Mouse (Mus musculus) erythroblast, adult 5-6 weeks (primary cell): ENCODE results near the gene Irf6. TPM values are rescaled to one million over a fixed set of nuclear protein-coding genes. Genes with fewer than 3 reads are reported as not detected.

Experiments used
- ATAC-seq: replicated peaks from 2 replicates; pipeline ENCODE4 v1.8.0; 2016; ENCODE audit warnings: moderate number of reproducible peaks, mild to moderate bottlenecking, moderate TSS enrichment, inconsistent platforms; ENCODE audit not compliant: poor library complexity, low FRiP score, severe bottlenecking
- total RNA-seq, 2 experiments: library from RNA; stranded (forward) in 1 of 2; stranded (reverse) in 1 of 2; fragments of 150-400 nt in 1 of 2; fragments of 200-764, 138-1000 nt in 1 of 2; gene quantifications; 2 replicates each; pipeline versions ENCODE4 v1.2.3 to v1.2.4; 2015 to 2017; ENCODE audit warnings: low replicate concordance in 2 of 2

The Irf6 gene
- total RNA-seq, 2 experiments from 2014 or later: not detected

- no peak for ATAC-seq
Observed at GRCm38 (mm10) chr1:193195169-193195810, 42.4 kb downstream of the Irf6 start.

DNA sequence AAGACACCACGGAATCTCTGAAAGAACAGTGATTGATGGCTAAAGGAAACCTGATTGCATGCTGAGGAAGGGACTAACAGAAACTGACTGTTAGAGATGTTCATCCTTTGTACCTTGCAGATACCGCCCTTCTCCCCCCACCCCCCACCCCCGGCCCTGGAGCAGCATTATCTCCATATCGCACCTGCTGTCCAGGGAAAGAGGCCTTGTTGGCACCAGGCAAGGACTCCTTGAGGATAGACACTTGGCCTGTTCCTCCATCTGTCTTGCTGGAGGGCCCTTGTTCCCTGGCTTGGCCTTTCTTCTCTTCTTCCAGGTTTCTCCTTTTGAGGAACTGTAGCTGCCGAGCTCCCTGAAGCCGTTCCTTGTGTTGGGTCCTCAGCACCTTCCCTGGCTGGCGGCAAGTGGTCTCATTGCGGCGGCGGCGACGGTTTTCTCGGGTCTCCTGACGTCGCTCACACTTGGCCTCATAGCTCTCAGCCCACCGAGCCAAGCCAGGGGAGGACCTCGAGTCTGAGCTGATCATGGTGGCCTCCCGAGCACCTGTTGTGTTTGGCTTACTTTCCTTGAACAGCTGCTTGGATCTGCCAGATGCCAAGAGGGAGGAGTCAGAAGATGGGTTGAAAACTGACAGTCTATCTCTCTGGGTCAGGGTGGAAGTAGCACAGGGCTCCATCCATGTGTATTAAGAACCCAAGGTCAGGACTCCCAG is 44.7 kb downstream of the Irf6 start:
- no peak for ATAC-seq

- no peak for ATAC-seq
Observed at GRCm38 (mm10) chr1:193198312-193198711, 45.4 kb downstream of the Irf6 start.

DNA sequence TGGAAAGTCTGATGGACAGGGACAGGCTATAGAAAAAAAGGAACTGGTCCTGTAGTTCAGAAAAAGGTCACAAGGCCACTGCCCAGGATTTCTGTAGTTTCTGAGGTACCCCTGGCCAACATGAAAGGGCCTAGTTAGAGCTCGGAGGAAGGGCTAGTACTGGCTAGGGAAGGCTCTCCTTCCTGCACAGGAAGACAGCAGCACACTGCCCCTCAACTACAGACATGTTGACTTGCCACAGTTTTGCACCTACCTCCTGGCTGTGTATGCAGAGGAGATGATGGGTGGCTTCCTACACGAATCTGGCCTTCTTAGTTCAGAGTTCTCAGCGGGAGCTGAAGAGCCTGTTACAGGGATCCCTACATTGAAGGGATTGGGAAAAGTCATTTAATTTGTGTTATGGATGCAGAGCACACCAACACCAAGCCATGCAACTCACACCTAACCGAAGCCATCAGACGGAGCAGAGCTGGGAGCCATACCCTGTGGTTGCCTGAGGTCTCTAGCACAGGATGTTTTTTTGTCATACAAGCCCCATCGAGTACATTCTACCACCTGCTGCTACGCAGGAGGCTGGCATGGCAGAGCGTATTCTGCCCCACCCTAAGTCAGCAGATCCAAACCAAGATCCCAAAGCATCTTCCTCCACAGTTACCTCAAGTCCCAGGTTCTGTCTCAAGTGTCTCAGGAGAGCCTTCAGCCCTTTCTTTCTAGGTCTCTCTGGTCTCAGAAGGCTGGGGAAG is 47.9 kb downstream of the Irf6 start:
- no peak for ATAC-seq

GRCm38 (mm10) chr1:193201383-193201778 is 48.5 kb downstream of the Irf6 start, which contains the start of gene Traf3ip3:
Gene Traf3ip3, minus strand, starts transcription at chr1:193201703.
- ATAC-seq: no peak

- no peak for ATAC-seq
Observed at GRCm38 (mm10) chr1:193203821-193204220, 50.9 kb downstream of the Irf6 start.

- no peak for ATAC-seq
Observed at GRCm38 (mm10) chr1:193205431-193205830, 52.5 kb downstream of the Irf6 start.

DNA sequence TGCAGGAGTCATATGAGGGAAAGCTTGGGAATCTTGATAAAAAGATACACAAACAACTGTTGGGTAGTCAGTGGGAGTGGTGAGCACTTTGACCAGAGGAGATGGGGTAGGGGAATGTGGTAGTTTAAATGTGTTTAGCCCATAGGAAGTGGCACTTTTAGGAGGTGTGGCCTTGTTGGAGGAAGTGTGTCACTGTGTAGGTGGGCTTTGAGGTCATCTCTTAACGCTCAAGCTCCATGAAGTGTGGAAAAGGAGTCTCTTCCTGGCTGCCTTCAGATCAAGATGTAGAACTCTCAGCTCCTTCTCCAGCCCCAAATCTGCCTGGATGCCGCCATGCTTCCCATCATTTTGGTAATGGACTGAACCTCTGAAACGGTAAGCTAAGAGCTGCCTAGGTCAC is 54.6 kb downstream of the Irf6 start, which contains the start of gene Lamb3:
TSS of gene Lamb3 (plus strand) at position 197 of the 400 bp plus-strand sequence.
- no peak for ATAC-seq

DNA sequence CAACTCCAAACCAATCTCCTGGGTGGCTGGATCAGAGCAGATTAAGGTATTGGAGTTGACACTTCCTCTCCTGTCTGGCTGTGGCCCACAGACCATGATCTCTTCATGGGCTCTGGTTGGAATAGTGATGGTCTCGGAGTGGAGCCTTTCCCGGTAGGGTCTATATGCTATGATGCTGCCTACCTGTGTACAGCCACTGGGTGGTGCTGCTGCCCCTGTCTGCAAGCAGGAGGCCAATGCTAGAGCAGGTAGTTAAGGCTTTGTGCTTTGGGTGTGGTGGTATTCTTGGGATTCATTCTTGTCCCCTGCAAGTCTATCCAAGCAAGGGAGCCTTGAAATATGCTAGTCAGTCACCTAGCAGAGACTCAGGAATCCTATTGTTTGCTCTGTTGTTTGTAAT is 55.3 kb downstream of the Irf6 start:
- peak; percentile 46; the same call in 1 of the 2 replicates for ATAC-seq

- ATAC-seq: no peak
Observed at GRCm38 (mm10) chr1:193211371-193211770, 58.5 kb downstream of the Irf6 start.

DNA sequence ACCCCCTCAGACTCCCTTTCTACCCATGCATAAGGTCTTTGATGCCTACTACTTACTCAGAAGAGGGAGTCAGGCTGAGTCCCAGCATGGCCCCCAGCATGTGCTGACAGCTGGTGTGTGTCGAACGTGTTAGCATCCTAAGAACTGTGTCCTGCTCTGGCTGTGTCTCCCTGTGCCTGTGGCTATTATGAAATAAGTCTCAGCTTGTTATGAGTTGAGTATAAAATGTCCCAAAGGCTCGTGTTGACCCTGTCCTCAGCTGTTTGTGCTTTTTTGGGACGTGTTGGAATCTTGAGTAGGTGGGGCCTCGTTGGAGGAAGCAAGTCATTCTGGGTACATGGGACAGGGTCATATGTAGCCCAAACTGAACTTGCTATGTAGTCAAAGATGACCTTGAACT is 61.1 kb downstream of the Irf6 start:
- ATAC-seq: no peak

DNA sequence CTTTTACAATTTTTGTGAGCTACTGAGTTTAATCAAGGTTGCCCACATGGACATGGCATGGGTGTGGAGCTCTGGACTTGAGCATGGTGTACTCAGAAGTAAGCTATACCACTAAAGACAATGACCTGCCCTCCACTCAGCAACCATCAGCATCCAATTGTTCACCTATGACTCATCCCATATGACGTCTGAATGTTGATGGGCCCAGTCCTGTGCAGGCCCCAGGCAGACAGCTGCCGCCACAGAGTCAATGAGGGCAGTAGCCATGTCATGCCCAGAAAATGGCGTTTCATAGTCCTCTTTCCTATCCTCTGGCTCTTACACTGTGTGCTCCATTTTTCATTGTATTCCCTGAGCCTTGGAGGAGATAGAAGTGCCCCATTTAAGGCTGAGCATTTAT is 63.1 kb downstream of the Irf6 start:
- ATAC-seq: no peak

DNA sequence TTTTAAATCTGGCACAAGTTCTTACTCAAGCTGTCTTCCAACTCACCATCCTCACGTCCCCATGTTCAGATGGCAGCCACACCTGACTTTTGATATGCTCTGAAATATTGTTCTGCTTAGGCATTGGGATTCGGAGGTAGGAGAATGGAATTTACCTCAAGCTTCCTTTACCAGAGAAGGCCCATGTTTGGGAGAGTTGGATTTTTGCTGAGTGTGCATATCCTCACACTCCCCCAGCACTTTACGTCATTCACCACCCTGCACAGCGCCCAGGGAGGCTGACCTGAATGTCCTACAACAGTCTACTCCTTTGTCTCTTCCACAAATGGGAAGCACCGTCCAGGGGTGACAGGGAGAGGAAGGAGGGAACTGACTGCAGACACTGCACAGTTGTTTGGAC is 67.5 kb downstream of the Irf6 start:
- no peak for ATAC-seq

Other genes with a start within 250 kb of the Irf6 start
- 17.1 and 18.8 TPM in 2 replicates for gene Syt14, start 117.3 kb upstream of the Irf6 start, total RNA-seq (2015; ENCODE audit: low replicate concordance)
- 31.9 and 41.0 TPM in 2 replicates for gene Syt14, start 117.3 kb upstream of the Irf6 start, total RNA-seq (2017; ENCODE audit: low replicate concordance)
- gene Diexf, start 22.8 kb upstream of the Irf6 start, total RNA-seq (2015; ENCODE audit: low replicate concordance): 1.9 and 12.7 TPM in 2 replicates
- 2.7 and 2.8 TPM in 2 replicates for gene Diexf, start 22.8 kb upstream of the Irf6 start, total RNA-seq (2017; ENCODE audit: low replicate concordance)
- gene A130010J15Rik, start 14.9 kb downstream of the Irf6 start, total RNA-seq (2015; ENCODE audit: low replicate concordance): 2.9 and 5.0 TPM in 2 replicates
- 1.3 and 1.4 TPM in 2 replicates for gene A130010J15Rik, start 14.9 kb downstream of the Irf6 start, total RNA-seq (2017; ENCODE audit: low replicate concordance)
- gene Traf3ip3, start 48.6 kb downstream of the Irf6 start, total RNA-seq (2015; ENCODE audit: low replicate concordance): 11.9 and 23.1 TPM in 2 replicates
- gene Traf3ip3, start 48.6 kb downstream of the Irf6 start, total RNA-seq (2017; ENCODE audit: low replicate concordance): 18.1 and 40.7 TPM in 2 replicates
- 0.58 and 11.1 TPM in 2 replicates for gene Lamb3, start 54.6 kb downstream of the Irf6 start, total RNA-seq (2015; ENCODE audit: low replicate concordance)
- gene Lamb3, start 54.6 kb downstream of the Irf6 start, total RNA-seq (2017; ENCODE audit: low replicate concordance): 1.8 and 4.1 TPM in 2 replicates
- gene Hsd11b1, start 111.0 kb downstream of the Irf6 start, total RNA-seq (2015; ENCODE audit: low replicate concordance): 55.6 and 58.0 TPM in 2 replicates
- 11.5 and 18.0 TPM in 2 replicates for gene Hsd11b1, start 111.0 kb downstream of the Irf6 start, total RNA-seq (2017; ENCODE audit: low replicate concordance)
- gene G0s2, start 120.1 kb downstream of the Irf6 start, total RNA-seq (2015; ENCODE audit: low replicate concordance): 13.3 and 13.4 TPM in 2 replicates
- gene G0s2, start 120.1 kb downstream of the Irf6 start, total RNA-seq (2017; ENCODE audit: low replicate concordance): 15.5 and 16.6 TPM in 2 replicates
- gene Camk1g, start 217.2 kb downstream of the Irf6 start, total RNA-seq (2015; ENCODE audit: low replicate concordance): not detected in 2 replicates
- gene Camk1g, start 217.2 kb downstream of the Irf6 start, total RNA-seq (2017; ENCODE audit: low replicate concordance): not detected in 2 replicates